Mouse (Mus musculus): ENCODE measurements at regions not wholly inside any gene's neighbourhood (a gene's known extent, or its start where the extent isn't known, plus 50 kb on each side); places are given as distances from the start of the nearest gene placed in this dataset.

GRCm38 (mm10) chr15:87383551-87384265, 160.4 kb upstream of the Fam19a5 start:
- WGBS: 35% methylated on average over 6 of the region's 6 CpGs
- H3K36me3 ChIP-seq (ENCODE audit: control insufficient read depth, insufficient read depth, low read length): no peaks in the 10 kb centered on the region
- H3K9ac ChIP-seq (ENCODE audit: low read depth, low read length, severe bottlenecking): no peak overlapping the region
- no peak for DNase-seq (ENCODE audit: low spot score)
- H3K4me2 ChIP-seq (replicated peaks; ENCODE audit: low read depth, low read length, severe bottlenecking): no peak overlapping the region
- H3K4me1 ChIP-seq (ENCODE audit: control insufficient read depth, insufficient read depth, low read length): no peaks in the 10 kb centered on the region
- H3K27ac ChIP-seq (replicated peaks; ENCODE audit: low read depth, low read length): no peak overlapping the region
- no peaks in the 10 kb centered on the region for H3K9me3 ChIP-seq (ENCODE audit: control insufficient read depth, low read length)
- TF ChIP-seq POLR2A (IDR thresholded peaks at IDR 0.05; ENCODE audit: borderline replicate concordance, extremely low read depth, insufficient read depth, insufficient read length): no peak
- no peaks in the 10 kb centered on the region for H3K27me3 ChIP-seq (ENCODE audit: control insufficient read depth, insufficient read depth, low read length)
- H3K4me3 ChIP-seq (replicated peaks; ENCODE audit: low read length): no peak overlapping the region
- ATAC-seq (ENCODE audit: low FRiP score, low read depth): no peak

- Histone ChIP-seq H3K4me2 (replicated peaks; ENCODE audit: low read depth, low read length, severe bottlenecking) (no peak overlapping the region), H3K36me3 (ENCODE audit: control insufficient read depth, insufficient read depth, low read length) (no peaks in the 10 kb centered on the region), H3K9ac (ENCODE audit: low read depth, low read length, severe bottlenecking) (no peak overlapping the region), H3K27me3 (ENCODE audit: control insufficient read depth, insufficient read depth, low read length) (no peaks in the 10 kb centered on the region), H3K4me3 (replicated peaks; ENCODE audit: low read length) (no peak overlapping the region), H3K4me1 (ENCODE audit: control insufficient read depth, insufficient read depth, low read length) (no peaks in the 10 kb centered on the region), H3K27ac (replicated peaks; ENCODE audit: low read depth, low read length) (no peak overlapping the region), H3K9me3 (ENCODE audit: control insufficient read depth, low read length) (no peaks in the 10 kb centered on the region)
- DNase-seq (ENCODE audit: low spot score): no peak
- TF ChIP-seq POLR2A (IDR thresholded peaks at IDR 0.05; ENCODE audit: borderline replicate concordance, extremely low read depth, insufficient read depth, insufficient read length): no peak
- WGBS: 50% methylated on average over 13 of the region's 13 CpGs
- no peak for ATAC-seq (ENCODE audit: low FRiP score, low read depth)
These were observed 159.6 kb upstream of the Fam19a5 start for GRCm38 (mm10) chr15:87384279-87385066.

GRCm38 (mm10) chr15:87386513-87386983, 157.6 kb upstream of the Fam19a5 start:
- Histone ChIP-seq H3K4me3 (replicated peaks; ENCODE audit: low read length) (no peak overlapping the region), H3K27me3 (ENCODE audit: control insufficient read depth, insufficient read depth, low read length) (no peaks in the 10 kb centered on the region), H3K4me1 (ENCODE audit: control insufficient read depth, insufficient read depth, low read length) (no peaks in the 10 kb centered on the region), H3K36me3 (ENCODE audit: control insufficient read depth, insufficient read depth, low read length) (no peaks in the 10 kb centered on the region), H3K4me2 (replicated peaks; ENCODE audit: low read depth, low read length, severe bottlenecking) (no peak overlapping the region), H3K27ac (replicated peaks; ENCODE audit: low read depth, low read length) (no peak overlapping the region), H3K9ac (ENCODE audit: low read depth, low read length, severe bottlenecking) (no peak overlapping the region), H3K9me3 (ENCODE audit: control insufficient read depth, low read length) (no peaks in the 10 kb centered on the region)
- TF ChIP-seq POLR2A (IDR thresholded peaks at IDR 0.05; ENCODE audit: borderline replicate concordance, extremely low read depth, insufficient read depth, insufficient read length): no peak
- DNase-seq (ENCODE audit: low spot score) (no peak), ATAC-seq (ENCODE audit: low FRiP score, low read depth) (no peak)
- 82% methylated on average over 6 of the region's 6 CpGs for WGBS

- whole genome bisulfite sequencing: 19% methylated on average over 8 of the region's 8 CpGs
- no peaks in the 10 kb centered on the region for H3K9me3 ChIP-seq (ENCODE audit: control insufficient read depth, low read length)
- no peaks in the 10 kb centered on the region for H3K27me3 ChIP-seq (ENCODE audit: control insufficient read depth, insufficient read depth, low read length)
- H3K4me3 ChIP-seq (replicated peaks; ENCODE audit: low read length): no peak overlapping the region
- H3K4me2 ChIP-seq (replicated peaks; ENCODE audit: low read depth, low read length, severe bottlenecking): no peak overlapping the region
- no peak overlapping the region for H3K27ac ChIP-seq (replicated peaks; ENCODE audit: low read depth, low read length)
- no peak for TF ChIP-seq POLR2A (IDR thresholded peaks at IDR 0.05; ENCODE audit: borderline replicate concordance, extremely low read depth, insufficient read depth, insufficient read length)
- H3K36me3 ChIP-seq (ENCODE audit: control insufficient read depth, insufficient read depth, low read length): no peaks in the 10 kb centered on the region
- no peaks in the 10 kb centered on the region for H3K4me1 ChIP-seq (ENCODE audit: control insufficient read depth, insufficient read depth, low read length)
- ATAC-seq (ENCODE audit: low FRiP score, low read depth) (no peak), DNase-seq (ENCODE audit: low spot score) (no peak)
- no peak overlapping the region for H3K9ac ChIP-seq (ENCODE audit: low read depth, low read length, severe bottlenecking)
These were observed 152.7 kb upstream of the Fam19a5 start for GRCm38 (mm10) chr15:87391395-87391794.

- no peak overlapping the region for H3K9ac ChIP-seq (ENCODE audit: low read depth, low read length, severe bottlenecking)
- 58% methylated on average over 4 of the region's 4 CpGs for WGBS
- no peak overlapping the region for H3K27ac ChIP-seq (replicated peaks; ENCODE audit: low read depth, low read length)
- ATAC-seq (ENCODE audit: low FRiP score, low read depth) (no peak), DNase-seq (ENCODE audit: low spot score) (no peak)
- H3K9me3 ChIP-seq (ENCODE audit: control insufficient read depth, low read length): no peaks in the 10 kb centered on the region
- no peak overlapping the region for H3K4me2 ChIP-seq (replicated peaks; ENCODE audit: low read depth, low read length, severe bottlenecking)
- no peaks in the 10 kb centered on the region for H3K36me3 ChIP-seq (ENCODE audit: control insufficient read depth, insufficient read depth, low read length)
- H3K4me3 ChIP-seq (replicated peaks; ENCODE audit: low read length): no peak overlapping the region
- TF ChIP-seq POLR2A (IDR thresholded peaks at IDR 0.05; ENCODE audit: borderline replicate concordance, extremely low read depth, insufficient read depth, insufficient read length): no peak
- H3K4me1 ChIP-seq (ENCODE audit: control insufficient read depth, insufficient read depth, low read length): no peaks in the 10 kb centered on the region
- H3K27me3 ChIP-seq (ENCODE audit: control insufficient read depth, insufficient read depth, low read length): no peaks in the 10 kb centered on the region
These were observed 145.7 kb upstream of the Fam19a5 start for GRCm38 (mm10) chr15:87398396-87398795.
